Mouse (Mus musculus): ENCODE measurements around the gene 1700001P01Rik. TPM values are rescaled to one million over a fixed set of nuclear protein-coding genes. Genes with fewer than 3 reads are reported as not detected.

The 1700001P01Rik gene
- polyA plus RNA-seq, 1 experiment from 2014 or later = not detected

DNA sequence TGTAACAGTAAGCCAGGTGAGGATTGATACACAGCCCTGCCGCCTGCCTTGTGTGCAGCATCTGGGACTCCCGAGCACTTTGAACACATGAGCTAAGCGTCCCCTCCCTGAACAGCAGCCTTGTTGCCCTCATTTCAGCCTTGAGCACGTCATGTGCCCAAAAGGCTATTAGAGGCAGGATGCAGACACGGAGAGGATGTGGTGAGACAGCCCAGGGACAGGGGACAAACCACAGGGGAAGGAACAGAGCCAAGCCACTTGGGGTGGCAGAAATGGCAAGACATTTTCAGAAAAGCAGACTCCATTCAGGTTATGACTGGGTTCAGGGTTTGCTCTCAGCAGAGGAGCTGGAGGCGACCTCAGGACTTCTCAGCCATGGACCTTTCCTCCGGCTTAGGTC lies 47.4 kb downstream of the 1700001P01Rik start:
- H3K4me1 ChIP-seq (ENCODE audit: insufficient read depth) = no peaks in the 10 kb centered on the region
- peaks cover 81% of the 10 kb centered on the region for H3K36me3 ChIP-seq (ENCODE audit: insufficient read depth)
- no peak overlapping the region for H3K4me2 ChIP-seq
- H3K27me3 ChIP-seq (ENCODE audit: insufficient read depth, low read length) = no peaks in the 10 kb centered on the region
- H3K4me3 ChIP-seq (ENCODE audit: low read depth, low read length) = no peak overlapping the region
- TF ChIP-seq CTCF (IDR thresholded peaks at IDR 0.05; ENCODE audit: low read depth) = no peak
- H3K9ac ChIP-seq = no peak overlapping the region
- no peaks in the 10 kb centered on the region for H3K9me3 ChIP-seq (ENCODE audit: low read depth, low read length)
- no peak for ATAC-seq (ENCODE audit: insufficient read depth)
- no peak overlapping the region for H3K27ac ChIP-seq (ENCODE audit: low read depth)
- WGBS = 78% methylated on average over 7 of the region's 7 CpGs
- no peak for DNase-seq

- Histone ChIP-seq H3K4me2 (no peak overlapping the region), H3K27me3 (ENCODE audit: insufficient read depth, low read length) (no peaks in the 10 kb centered on the region), H3K27ac (ENCODE audit: low read depth) (no peak overlapping the region), H3K36me3 (ENCODE audit: insufficient read depth) (peaks cover 92% of the 10 kb centered on the region), H3K4me3 (ENCODE audit: low read depth, low read length) (no peak overlapping the region), H3K9me3 (ENCODE audit: low read depth, low read length) (no peaks in the 10 kb centered on the region), H3K9ac (no peak overlapping the region), H3K4me1 (ENCODE audit: insufficient read depth) (no peaks in the 10 kb centered on the region)
- TF ChIP-seq CTCF (IDR thresholded peaks at IDR 0.05; ENCODE audit: low read depth) = no peak
- peak; percentile 45 for DNase-seq
- WGBS = 76% methylated on average over 7 of the region's 7 CpGs
- no peak for ATAC-seq (ENCODE audit: insufficient read depth)
Measured at GRCm38 (mm10) chr11:97723709-97724108, 52.0 kb downstream of the 1700001P01Rik start.

Small RNA genes within 50 kb of the gene (microRNA-seq; reads per million reads assigned to microRNA genes)
- not detected for gene Mir8102 (ENCODE audit: borderline number of aligned reads)

Other genes with a start within 250 kb of the 1700001P01Rik start
- 0.68 and 0.70 TPM in 2 replicates for gene Srcin1, start 199.7 kb downstream of the 1700001P01Rik start, polyA plus RNA-seq (2014; fragmentation: Nextera tagmentation; extraction: Ambion mirVana)
- 6.1 and 7.4 TPM in 2 replicates for gene Epop, start 146.2 kb downstream of the 1700001P01Rik start, polyA plus RNA-seq (2014; fragmentation: Nextera tagmentation; extraction: Ambion mirVana)
- 5.2 TPM in 2 replicates for gene Mllt6, start 112.5 kb downstream of the 1700001P01Rik start, polyA plus RNA-seq (2014; fragmentation: Nextera tagmentation; extraction: Ambion mirVana)
- gene Cisd3, start 90.1 kb downstream of the 1700001P01Rik start, polyA plus RNA-seq (2014; fragmentation: Nextera tagmentation; extraction: Ambion mirVana) = 27.1 and 35.3 TPM in 2 replicates
- gene Pcgf2, start 75.4 kb downstream of the 1700001P01Rik start, polyA plus RNA-seq (2014; fragmentation: Nextera tagmentation; extraction: Ambion mirVana) = 16.0 and 19.7 TPM in 2 replicates
- 496 and 514 TPM in 2 replicates for gene Psmb3, start 72.5 kb downstream of the 1700001P01Rik start, polyA plus RNA-seq (2014; fragmentation: Nextera tagmentation; extraction: Ambion mirVana)
- 1.3 and 2.3 TPM in 2 replicates for gene Pip4k2b, start 31.2 kb downstream of the 1700001P01Rik start, polyA plus RNA-seq (2014; fragmentation: Nextera tagmentation; extraction: Ambion mirVana)
- gene Cwc25, start 9.4 kb downstream of the 1700001P01Rik start, polyA plus RNA-seq (2014; fragmentation: Nextera tagmentation; extraction: Ambion mirVana) = 13.3 and 14.2 TPM in 2 replicates
- 663 and 721 TPM in 2 replicates for gene Rpl23, start 6.5 kb upstream of the 1700001P01Rik start, polyA plus RNA-seq (2014; fragmentation: Nextera tagmentation; extraction: Ambion mirVana)
- gene Lasp1, start 23.1 kb upstream of the 1700001P01Rik start, polyA plus RNA-seq (2014; fragmentation: Nextera tagmentation; extraction: Ambion mirVana) = 110 and 123 TPM in 2 replicates
- gene B230217C12Rik, start 64.9 kb upstream of the 1700001P01Rik start, polyA plus RNA-seq (2014; fragmentation: Nextera tagmentation; extraction: Ambion mirVana) = 6.1 and 6.8 TPM in 2 replicates
- gene Fbxo47, start 108.2 kb upstream of the 1700001P01Rik start, polyA plus RNA-seq (2014; fragmentation: Nextera tagmentation; extraction: Ambion mirVana) = 0.84 and 0.85 TPM in 2 replicates
- gene Plxdc1, start 210.5 kb upstream of the 1700001P01Rik start, polyA plus RNA-seq (2014; fragmentation: Nextera tagmentation; extraction: Ambion mirVana) = 0.53 and 0.64 TPM in 2 replicates
- gene Arl5c, start 220.3 kb upstream of the 1700001P01Rik start, polyA plus RNA-seq (2014; fragmentation: Nextera tagmentation; extraction: Ambion mirVana) = 11.4 and 11.5 TPM in 2 replicates
- gene Cacnb1, start 247.1 kb upstream of the 1700001P01Rik start, polyA plus RNA-seq (2014; fragmentation: Nextera tagmentation; extraction: Ambion mirVana) = 5.4 and 5.5 TPM in 2 replicates

Measured in lung, embryonic 14.5 days (tissue).